Mouse (Mus musculus) embryonic facial prominence, embryonic 15.5 days (tissue): ENCODE measurements around the gene Ugt1a6a. TPM values are rescaled to one million over a fixed set of nuclear protein-coding genes. Genes with fewer than 3 reads are reported as not detected.
"Not testable (repeated sequence)": the region's sequence is repeated elsewhere in the genome, so short reads cannot be mapped to it uniquely, and the experiment has no call there.

Source experiments
- ATAC-seq: fragments of 200-750 bp; cut with Nextera tagmentation; 2 replicates; pipeline ENCODE4 v1.8.0; 2017; ENCODE audit warnings: low read depth, moderate TSS enrichment; ENCODE audit not compliant: insufficient number of reproducible peaks, low FRiP score, low TSS enrichment
- H3K27ac ChIP-seq: fragments of 300-500 bp; sonication (generic); replicated peaks from 2 replicates; pipeline ENCODE4 v1.5.1; 2015; ENCODE audit warnings: mild to moderate bottlenecking, inconsistent platforms
- H3K27me3 ChIP-seq: fragments of 300-500 bp; sonication (generic); 2 replicates; pipeline ENCODE4 v1.6.1; 2015; ENCODE audit warnings: inconsistent platforms
- H3K36me3 ChIP-seq: fragments of 300-500 bp; sonication (generic); 2 replicates; pipeline ENCODE4 v1.6.1; 2015; ENCODE audit warnings: mild to moderate bottlenecking, inconsistent platforms
- H3K4me1 ChIP-seq: fragments of 300-500 bp; sonication (generic); 2 replicates; pipeline ENCODE4 v1.6.1; 2015; ENCODE audit warnings: inconsistent platforms
- H3K4me2 ChIP-seq: fragments of 300-500 bp; sonication (generic); replicated peaks from 2 replicates; pipeline ENCODE4 v1.6.1; 2015; ENCODE audit warnings: mild to moderate bottlenecking, inconsistent platforms
- H3K4me3 ChIP-seq: fragments of 300-500 bp; sonication (generic); replicated peaks from 2 replicates; pipeline ENCODE4 v1.5.1; 2015; ENCODE audit warnings: mild to moderate bottlenecking, inconsistent platforms
- H3K9ac ChIP-seq: fragments of 300-500 bp; sonication (generic); 2 replicates; pipeline ENCODE4 v1.6.1; 2015; ENCODE audit warnings: inconsistent platforms
- H3K9me3 ChIP-seq: fragments of 300-500 bp; sonication (generic); replicated peaks from 2 replicates; pipeline ENCODE4 v1.6.1; 2016; ENCODE audit warnings: inconsistent platforms
- WGBS: fragments of 180-500 bp; shearing (Covaris S2); methylation state at CpG from one replicate; pipeline ENCODE4 v1.1.7; 2015; 5-methylcytosine and 5-hydroxymethylcytosine counted together
- polyA plus RNA-seq: library from polyadenylated mRNA; unstranded; fragments of >200 nt; fragmentation: Nextera tagmentation; extraction: Ambion mirVana; gene quantifications from 2 replicates; pipeline ENCODE4 v1.2.1, GENCODE M21; 2015

The Ugt1a6a gene
- polyA plus RNA-seq, 1 experiment from 2014 or later, result 16.8 TPM

GRCm38 (mm10) chr1:88214462-88214952, 79.9 kb downstream of the Ugt1a6a start:
- Histone ChIP-seq H3K36me3 (no peaks in the 10 kb centered on the region), H3K4me2 (no peak overlapping the region), H3K27me3 (no peaks in the 10 kb centered on the region), H3K9ac (no peak overlapping the region), H3K4me3 (no peak overlapping the region), H3K27ac (no peak overlapping the region), H3K9me3 (peaks cover 55% of the 10 kb centered on the region), H3K4me1 (no peaks in the 10 kb centered on the region)
- WGBS, result 77% methylated on average over 2 of the region's 2 CpGs
- 0 out of 2 replicates have a peak, but pooled peaks have one; percentile 5 for ATAC-seq

DNA sequence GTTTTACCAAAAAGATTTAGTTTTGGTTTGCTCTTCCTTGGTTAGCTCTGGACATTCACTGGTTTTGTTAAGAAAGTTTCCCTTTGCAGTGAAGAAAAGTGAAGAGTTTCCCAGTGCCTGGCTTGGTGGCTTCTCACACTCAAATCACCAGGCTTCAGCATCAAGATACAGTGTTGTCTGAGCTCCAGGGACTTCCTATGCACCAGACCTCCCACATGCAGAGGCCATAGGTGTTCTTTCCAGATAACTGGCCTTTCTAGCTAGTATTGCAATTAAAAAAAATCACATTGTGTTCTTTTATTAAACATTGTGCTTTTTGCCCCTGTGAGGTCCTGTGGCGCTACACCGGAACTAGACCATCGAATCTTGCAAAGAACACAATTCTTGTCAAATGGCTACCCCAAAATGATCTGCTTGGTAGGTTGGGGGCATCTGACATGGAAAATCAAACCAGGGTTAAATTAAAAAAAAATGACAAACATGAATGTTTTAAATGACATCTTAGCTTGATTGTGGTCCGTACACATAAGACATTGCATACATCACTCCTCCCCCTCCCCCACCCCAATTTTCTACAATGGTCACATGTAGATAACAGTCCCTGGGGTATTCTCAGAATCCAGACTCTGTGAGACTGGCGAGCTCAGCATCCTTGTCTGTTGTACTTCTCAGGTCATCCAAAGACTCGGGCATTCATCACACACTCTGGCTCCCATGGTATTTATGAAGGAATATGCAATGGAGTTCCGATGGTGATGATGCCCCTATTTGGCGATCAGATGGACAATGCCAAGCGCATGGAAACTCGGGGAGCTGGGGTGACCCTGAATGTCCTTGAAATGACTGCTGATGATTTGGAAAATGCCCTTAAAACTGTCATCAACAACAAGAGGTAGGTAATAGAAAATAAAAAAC, 81.1 kb downstream of the Ugt1a6a start:
- no peak overlapping the region for H3K4me3 ChIP-seq
- peaks cover 55% of the 10 kb centered on the region for H3K9me3 ChIP-seq
- no peak for ATAC-seq
- H3K4me1 ChIP-seq, result no peaks in the 10 kb centered on the region
- H3K27me3 ChIP-seq, result no peaks in the 10 kb centered on the region
- WGBS, result 69% methylated on average over 10 of the region's 10 CpGs
- H3K27ac ChIP-seq, result no peak overlapping the region
- H3K9ac ChIP-seq, result no peak overlapping the region
- no peak overlapping the region for H3K4me2 ChIP-seq
- H3K36me3 ChIP-seq, result no peaks in the 10 kb centered on the region

GRCm38 (mm10) chr1:88216551-88216950, 81.9 kb downstream of the Ugt1a6a start:
- no peak overlapping the region for H3K4me3 ChIP-seq
- H3K9me3 ChIP-seq, result peaks cover 52% of the 10 kb centered on the region
- no peak overlapping the region for H3K4me2 ChIP-seq
- no peaks in the 10 kb centered on the region for H3K36me3 ChIP-seq
- H3K27ac ChIP-seq, result no peak overlapping the region
- H3K27me3 ChIP-seq, result no peaks in the 10 kb centered on the region
- ATAC-seq, result no peak
- WGBS, result 48% methylated on average over 2 of the region's 2 CpGs
- no peaks in the 10 kb centered on the region for H3K4me1 ChIP-seq
- no peak overlapping the region for H3K9ac ChIP-seq

GRCm38 (mm10) chr1:88217144-88217543, 82.5 kb downstream of the Ugt1a6a start:
- H3K4me1 ChIP-seq, result no peaks in the 10 kb centered on the region
- ATAC-seq, result no peak
- no peak overlapping the region for H3K4me3 ChIP-seq
- peaks cover 46% of the 10 kb centered on the region for H3K9me3 ChIP-seq
- H3K27ac ChIP-seq, result no peak overlapping the region
- H3K4me2 ChIP-seq, result no peak overlapping the region
- no peak overlapping the region for H3K9ac ChIP-seq
- no peaks in the 10 kb centered on the region for H3K27me3 ChIP-seq
- WGBS, result 56% methylated on average over 2 of the region's 2 CpGs
- no peaks in the 10 kb centered on the region for H3K36me3 ChIP-seq

DNA sequence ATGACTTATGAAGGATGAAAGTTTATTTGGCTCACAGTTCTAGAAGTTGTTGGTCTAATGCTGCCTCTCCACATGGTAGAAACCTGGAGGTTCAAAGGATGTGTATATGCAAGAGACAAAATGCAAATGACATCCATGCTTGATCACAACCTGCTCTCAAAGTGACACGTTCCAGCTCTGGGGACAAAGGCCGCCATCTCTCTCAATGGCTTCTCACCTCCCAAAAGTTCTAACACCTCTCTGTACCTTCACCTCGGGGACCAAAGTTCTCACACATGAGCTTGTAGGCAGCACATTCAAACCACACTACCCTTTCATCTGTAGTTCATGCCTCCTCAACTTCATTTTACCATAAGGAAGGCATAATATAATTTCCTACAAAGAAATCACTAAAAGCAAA, 83.0 kb downstream of the Ugt1a6a start:
- Histone ChIP-seq H3K4me1 (no peaks in the 10 kb centered on the region), H3K36me3 (no peaks in the 10 kb centered on the region), H3K9ac (no peak overlapping the region), H3K4me2 (no peak overlapping the region), H3K27me3 (no peaks in the 10 kb centered on the region), H3K27ac (no peak overlapping the region), H3K9me3 (peaks cover 42% of the 10 kb centered on the region), H3K4me3 (no peak overlapping the region)
- ATAC-seq, result no peak
- 37% methylated on average over 3 of the region's 3 CpGs for WGBS

DNA sequence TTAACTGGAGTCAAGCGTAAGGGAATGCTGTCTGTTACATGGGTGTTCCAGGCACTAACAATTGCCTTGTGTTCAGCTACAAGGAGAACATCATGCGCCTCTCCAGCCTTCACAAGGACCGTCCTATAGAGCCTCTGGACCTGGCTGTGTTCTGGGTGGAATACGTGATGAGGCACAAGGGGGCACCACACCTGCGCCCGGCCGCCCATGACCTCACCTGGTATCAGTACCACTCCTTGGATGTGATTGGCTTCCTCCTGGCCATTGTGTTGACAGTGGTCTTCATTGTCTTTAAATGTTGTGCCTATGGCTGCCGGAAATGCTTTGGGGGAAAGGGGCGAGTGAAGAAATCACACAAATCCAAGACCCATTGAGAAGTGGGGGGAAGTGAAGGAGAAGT, 83.4 kb downstream of the Ugt1a6a start:
- Histone ChIP-seq H3K9me3 (peaks cover 37% of the 10 kb centered on the region), H3K4me1 (no peaks in the 10 kb centered on the region), H3K36me3 (no peaks in the 10 kb centered on the region), H3K27ac (no peak overlapping the region), H3K4me2 (no peak overlapping the region), H3K4me3 (no peak overlapping the region), H3K27me3 (no peaks in the 10 kb centered on the region), H3K9ac (no peak overlapping the region)
- ATAC-seq, result no peak
- WGBS, result 73% methylated on average over 9 of the region's 9 CpGs

DNA sequence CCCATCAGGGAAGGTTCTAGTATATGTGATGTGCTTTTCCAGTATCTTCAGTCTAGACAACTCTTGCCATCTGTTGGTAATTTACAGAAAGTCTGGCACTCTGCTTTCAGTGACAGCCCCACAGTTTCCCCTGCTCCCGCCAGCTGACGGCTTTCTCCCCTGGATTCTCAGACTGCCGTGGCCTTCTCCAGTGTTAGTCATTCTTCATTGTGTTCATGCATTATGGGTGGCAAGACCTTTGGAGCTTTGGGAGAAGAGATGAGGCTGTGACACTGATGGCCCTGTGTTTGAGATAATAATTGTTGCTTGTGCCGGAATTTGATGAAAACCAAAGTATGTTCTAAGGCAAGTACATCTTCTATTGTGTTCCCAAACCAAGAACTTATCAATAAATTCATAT, 84.0 kb downstream of the Ugt1a6a start:
- Histone ChIP-seq H3K27ac (no peak overlapping the region), H3K9me3 (peaks cover 32% of the 10 kb centered on the region), H3K4me3 (no peak overlapping the region), H3K36me3 (no peaks in the 10 kb centered on the region), H3K4me1 (no peaks in the 10 kb centered on the region), H3K4me2 (no peak overlapping the region), H3K27me3 (no peaks in the 10 kb centered on the region), H3K9ac (no peak overlapping the region)
- 45% methylated on average over 4 of the region's 4 CpGs for WGBS
- no peak for ATAC-seq

DNA sequence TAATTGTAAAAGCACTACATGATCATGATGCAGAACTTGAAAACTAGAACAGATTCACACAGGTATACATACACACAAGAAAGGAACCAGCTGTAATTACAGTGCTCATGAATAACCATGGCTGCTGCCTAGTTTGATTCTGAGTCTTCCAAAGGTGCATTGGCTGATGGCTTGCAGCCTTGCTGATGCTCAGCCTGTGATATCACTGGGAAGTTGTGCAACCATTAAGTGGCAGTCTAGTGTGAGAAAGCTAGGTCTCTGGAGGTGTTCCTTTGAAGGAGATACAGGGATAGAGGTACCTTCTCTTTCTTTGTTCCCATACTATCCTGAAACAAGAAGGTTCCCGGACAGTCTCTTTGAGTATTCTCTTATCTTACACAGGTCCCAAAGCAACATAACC, 84.4 kb downstream of the Ugt1a6a start:
- 16% methylated on average over 1 of the region's 1 CpGs for WGBS
- no peak overlapping the region for H3K4me3 ChIP-seq
- ATAC-seq, result no peak

DNA sequence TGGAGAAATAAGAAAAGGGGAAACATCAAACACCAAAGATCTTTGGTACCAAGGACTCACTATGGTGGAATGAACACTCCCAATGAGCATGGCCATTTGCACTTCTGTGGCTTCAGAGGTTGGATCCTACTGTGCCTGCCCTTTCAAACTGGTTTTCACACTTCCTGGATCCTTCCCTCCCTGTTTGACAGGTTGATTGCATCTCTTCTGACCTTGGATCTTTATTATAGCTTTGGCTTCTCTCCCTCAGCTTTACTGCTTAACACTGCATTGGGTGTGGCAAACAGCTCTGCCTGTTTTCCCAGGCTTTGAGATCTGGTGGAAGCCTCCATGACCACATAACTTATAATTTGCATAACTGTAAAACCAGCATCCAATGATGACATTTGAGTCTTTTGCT, 85.7 kb downstream of the Ugt1a6a start:
- H3K9me3 ChIP-seq, result peaks cover 17% of the 10 kb centered on the region
- H3K9ac ChIP-seq, result no peak overlapping the region
- no peak overlapping the region for H3K4me2 ChIP-seq
- H3K4me1 ChIP-seq, result no peaks in the 10 kb centered on the region
- H3K36me3 ChIP-seq, result no peaks in the 10 kb centered on the region
- no peak overlapping the region for H3K4me3 ChIP-seq
- no peak for ATAC-seq
- no peak overlapping the region for H3K27ac ChIP-seq
- no peaks in the 10 kb centered on the region for H3K27me3 ChIP-seq

More for the DNA sequence above, 84.4 kb downstream of the Ugt1a6a start:
- Histone ChIP-seq H3K36me3 (no peaks in the 10 kb centered on the region), H3K4me1 (no peaks in the 10 kb centered on the region), H3K4me2 (no peak overlapping the region), H3K27me3 (no peaks in the 10 kb centered on the region), H3K9me3 (peaks cover 27% of the 10 kb centered on the region), H3K27ac (no peak overlapping the region), H3K9ac (no peak overlapping the region)

- peaks cover 23% of the 10 kb centered on the region for H3K9me3 ChIP-seq
- no peak overlapping the region for H3K9ac ChIP-seq
- no peaks in the 10 kb centered on the region for H3K27me3 ChIP-seq
- no peak for ATAC-seq
- H3K27ac ChIP-seq, result no peak overlapping the region
- no peaks in the 10 kb centered on the region for H3K36me3 ChIP-seq
- no peaks in the 10 kb centered on the region for H3K4me1 ChIP-seq
- no peak overlapping the region for H3K4me2 ChIP-seq
- WGBS, result 44% methylated on average over 2 of the region's 2 CpGs
- no peak overlapping the region for H3K4me3 ChIP-seq
These were observed 87.6 kb downstream of the Ugt1a6a start for GRCm38 (mm10) chr1:88222216-88222615.

GRCm38 (mm10) chr1:88223011-88223515, 88.5 kb downstream of the Ugt1a6a start:
- not testable (repeated sequence) for ATAC-seq, H3K9ac ChIP-seq, H3K36me3 ChIP-seq, H3K4me3 ChIP-seq, H3K4me2 ChIP-seq, H3K27me3 ChIP-seq, H3K27ac ChIP-seq, H3K4me1 ChIP-seq
- peaks cover 25% of the 10 kb centered on the region for H3K9me3 ChIP-seq

GRCm38 (mm10) chr1:88223591-88223990, 89.0 kb downstream of the Ugt1a6a start:
- H3K4me1 ChIP-seq, result no peaks in the 10 kb centered on the region
- no peak overlapping the region for H3K4me2 ChIP-seq
- ATAC-seq, result no peak
- no peak overlapping the region for H3K4me3 ChIP-seq
- WGBS, result 48% methylated on average over 1 of the region's 1 CpGs
- no peaks in the 10 kb centered on the region for H3K27me3 ChIP-seq
- H3K9ac ChIP-seq, result no peak overlapping the region
- H3K9me3 ChIP-seq, result peaks cover 30% of the 10 kb centered on the region
- no peak overlapping the region for H3K27ac ChIP-seq
- H3K36me3 ChIP-seq, result no peaks in the 10 kb centered on the region
